ENCODE assay signal across 25 mouse cellular contexts in the genomic region with DNA sequence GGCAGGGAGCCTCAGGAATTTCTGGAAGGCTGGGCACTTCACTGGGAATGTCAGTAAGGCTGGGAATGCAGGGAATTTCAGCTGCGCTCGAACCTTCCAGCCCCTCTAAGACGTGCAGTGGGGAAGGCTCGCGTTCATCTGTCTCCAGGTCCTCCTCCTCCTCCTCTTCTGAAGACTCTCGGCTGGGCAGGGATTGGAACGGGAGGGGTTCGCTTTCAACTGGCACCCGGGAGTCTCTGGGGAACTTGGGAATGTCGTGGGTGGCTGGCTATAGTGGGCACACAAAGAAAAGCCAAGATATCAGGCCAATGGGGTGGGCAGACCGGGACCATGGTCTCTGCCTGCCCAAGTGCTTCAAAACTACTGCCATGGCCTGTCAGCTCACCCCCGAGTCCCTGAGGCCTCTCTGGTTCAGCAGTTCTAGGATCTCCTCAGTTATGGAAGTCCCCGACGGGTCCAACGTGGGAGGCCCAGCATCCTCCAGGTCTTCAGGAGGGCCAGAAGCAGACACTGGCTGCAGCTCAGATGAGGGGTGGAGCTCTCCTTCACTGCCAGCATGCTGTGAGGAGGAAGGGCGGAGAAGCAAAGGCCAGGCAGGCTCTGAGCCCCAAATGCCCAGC. TPM values are rescaled to one million over a fixed set of nuclear protein-coding genes. Genes with fewer than 3 reads are reported as not detected.
DNase-seq lines count a peak whose midpoint lies in the region; ATAC-seq lines count a peak whose summit lies in the region.
"Had no signal": no experiment of that assay in that cellular context is flagged by ENCODE, and none has a peak within 500 bp of the region (broad histone marks: within the 10 kb centered on the region; RNA-seq: fewer than 3 reads in every experiment).

No protein-coding gene starts in this region.

- 0 out of 2 replicates have a peak overlapping the region, but pooled peaks have one; percentile 7 for H3K27ac ChIP-seq in heart, embryonic 12.5 days (ENCODE audit: poor library complexity, severe bottlenecking)
- H3K27ac ChIP-seq: embryonic facial prominence, embryonic 12.5 days; embryonic facial prominence, embryonic 15.5 days; hindbrain, embryonic 12.5 days; hindbrain, embryonic 15.5 days had no signal

- no peak for ATAC-seq in heart, embryonic 12.5 days (ENCODE audit: insufficient number of reproducible peaks, low FRiP score)
- ATAC-seq: forebrain, embryonic 14.5 days; forebrain, postnatal 0 days; intestine, postnatal 0 days; Patski had no signal

- no peaks in the 10 kb centered on the region for H3K27me3 ChIP-seq in heart, embryonic 12.5 days (replicated peaks)
- H3K27me3 ChIP-seq: CH12.LX; embryonic facial prominence, embryonic 12.5 days; embryonic facial prominence, embryonic 15.5 days; hindbrain, embryonic 12.5 days; hindbrain, embryonic 15.5 days; Patski had no signal

- no peak overlapping the region for H3K4me2 ChIP-seq in heart, embryonic 12.5 days
- H3K4me2 ChIP-seq: embryonic facial prominence, embryonic 12.5 days; embryonic facial prominence, embryonic 15.5 days; hindbrain, embryonic 12.5 days; hindbrain, embryonic 15.5 days had no signal

- 52% methylated on average over 16 of the region's 16 CpGs for WGBS in heart, embryonic 12.5 days

- peaks cover 89% of the 10 kb centered on the region for H3K36me3 ChIP-seq in heart, embryonic 12.5 days

- H3K9me3 ChIP-seq in heart, embryonic 12.5 days (replicated peaks), result no peaks in the 10 kb centered on the region
- H3K9me3 ChIP-seq: embryonic facial prominence, embryonic 12.5 days; embryonic facial prominence, embryonic 15.5 days; G1E; hindbrain, embryonic 12.5 days; hindbrain, embryonic 15.5 days had no signal

- H3K9ac ChIP-seq in heart, embryonic 12.5 days, result peak overlapping the region; percentile 20; the same call in 1 of the 2 replicates
- H3K9ac ChIP-seq: embryonic facial prominence, embryonic 12.5 days; embryonic facial prominence, embryonic 15.5 days; forebrain, postnatal 0 days; hindbrain, embryonic 12.5 days; hindbrain, embryonic 15.5 days had no signal

- H3K4me3 ChIP-seq in heart, embryonic 12.5 days, result no peak overlapping the region
- H3K4me3 ChIP-seq: embryonic facial prominence, embryonic 12.5 days; embryonic facial prominence, embryonic 15.5 days; hindbrain, embryonic 12.5 days; hindbrain, embryonic 15.5 days had no signal

- intact Hi-C loops in heart, postnatal 36 days (cut with DNase I), result no loop called here

- H3K4me1 ChIP-seq in heart, embryonic 12.5 days (replicated peaks), result peaks cover 36% of the 10 kb centered on the region

- DNase-seq in heart, adult 11 months, result peak; percentile 90
- no peak for DNase-seq in heart, postnatal 36 days
- no peak for DNase-seq in heart, adult 8-10 months (ENCODE audit: low spot score)
- DNase-seq in right cerebral cortex, postnatal 25 days, result peak; percentile 2
- DNase-seq in right cerebral cortex, postnatal 36 days (ENCODE audit: low spot score in 2 of 2), result no peak
- DNase-seq: adrenal gland, postnatal 10 days; adrenal gland, postnatal 36 days; B cell, adult 2 months; cerebellum, adult 18-20 months; cerebellum, adult 9-10 months; cerebellum, postnatal 14 days; forebrain, postnatal 0 days; gastrocnemius, postnatal 10 days; gastrocnemius, postnatal 36 days; kidney, adult 2 months had no signal

RNA-seq across cellular contexts. Expression of a gene that starts 9.8 kb away (rescaled TPM):
- total RNA-seq in heart, postnatal 36 days (2021), result 10 to 100 TPM; 15.1 to 15.8 TPM
- 58.0 and 65.3 TPM in 2 replicates for polyA plus RNA-seq in heart, embryonic 12.5 days (2016; fragmentation: Nextera tagmentation; extraction: Ambion mirVana)
- total RNA-seq in heart, adult 8-10 months (2022), result 10 to 100 TPM in 3 of 4 experiments, 1 to 10 TPM in 1; 8.9 to 13.2 (median 11.2) TPM

RNA-seq across cellular contexts. Expression of a gene that starts 12.1 kb away (rescaled TPM):
- total RNA-seq in heart, postnatal 36 days (2021), result 100 to 1,000 TPM; 494 to 516 TPM
- 629 and 630 TPM in 2 replicates for polyA plus RNA-seq in heart, embryonic 12.5 days (2016; fragmentation: Nextera tagmentation; extraction: Ambion mirVana)
- 100 to 1,000 TPM; 472 to 574 (median 541) TPM for total RNA-seq in heart, adult 8-10 months (2022)

RNA-seq across cellular contexts. Expression of a gene that starts 17.5 kb away (rescaled TPM):
- 10 to 100 TPM; 14.7 to 29.0 TPM for total RNA-seq in heart, postnatal 36 days (2021)
- polyA plus RNA-seq in heart, embryonic 12.5 days (2016; fragmentation: Nextera tagmentation; extraction: Ambion mirVana), result 15.9 and 16.5 TPM in 2 replicates
- 10 to 100 TPM; 12.2 to 40.6 (median 16.5) TPM for total RNA-seq in heart, adult 8-10 months (2022)

RNA-seq across cellular contexts. Expression of a gene that starts 24.0 kb away (rescaled TPM):
- 10 to 100 TPM; 56.8 to 62.8 TPM for total RNA-seq in heart, postnatal 36 days (2021)
- 73.4 and 76.7 TPM in 2 replicates for polyA plus RNA-seq in heart, embryonic 12.5 days (2016; fragmentation: Nextera tagmentation; extraction: Ambion mirVana)
- total RNA-seq in heart, adult 8-10 months (2022), result 10 to 100 TPM; 56.0 to 63.2 (median 57.6) TPM

RNA-seq across cellular contexts. Expression of a gene that starts 30.0 kb away (rescaled TPM):
- 10 to 100 TPM; 18.2 to 20.1 TPM for total RNA-seq in heart, postnatal 36 days (2021)
- polyA plus RNA-seq in heart, embryonic 12.5 days (2016; fragmentation: Nextera tagmentation; extraction: Ambion mirVana), result 45.4 and 46.5 TPM in 2 replicates
- total RNA-seq in heart, adult 8-10 months (2022), result 10 to 100 TPM; 19.5 to 24.0 (median 22.2) TPM

Comparison
In these comparisons a context has a peak if more than half of its experiments do, and no peak if none do; other contexts are left out.
1. DNase-seq: peak in heart, adult 11 months (single experiment) and right cerebral cortex, postnatal 25 days (single experiment); none in heart, postnatal 36 days (0 of 2), heart, adult 8-10 months (single experiment) and right cerebral cortex, postnatal 36 days (0 of 2).